Mouse (Mus musculus) erythroid progenitor cell, adult 5-6 weeks (primary cell): Measurements from ENCODE around the gene Batf3. TPM values are rescaled to one million over a fixed set of nuclear protein-coding genes. Genes with fewer than 3 reads are reported as not detected.

Source experiments
- ATAC-seq: replicated peaks from 2 replicates; pipeline ENCODE4 v1.8.0; 2016; ENCODE audit warnings: moderate number of reproducible peaks, mild to moderate bottlenecking, moderate TSS enrichment, inconsistent platforms; ENCODE audit not compliant: poor library complexity, low FRiP score, severe bottlenecking
- total RNA-seq, 2 experiments: library from RNA; stranded (forward) in 1 of 2; stranded (reverse) in 1 of 2; fragments of 150-400 nt in 1 of 2; fragments of 186-747, 209-891 nt in 1 of 2; gene quantifications; 2 replicates each; pipeline versions ENCODE4 v1.2.3 to v1.2.4; 2015 to 2017; ENCODE audit warnings: low replicate concordance in 2 of 2

Batf3 gene
- total RNA-seq, 2 experiments from 2014 or later: not detected

DNA sequence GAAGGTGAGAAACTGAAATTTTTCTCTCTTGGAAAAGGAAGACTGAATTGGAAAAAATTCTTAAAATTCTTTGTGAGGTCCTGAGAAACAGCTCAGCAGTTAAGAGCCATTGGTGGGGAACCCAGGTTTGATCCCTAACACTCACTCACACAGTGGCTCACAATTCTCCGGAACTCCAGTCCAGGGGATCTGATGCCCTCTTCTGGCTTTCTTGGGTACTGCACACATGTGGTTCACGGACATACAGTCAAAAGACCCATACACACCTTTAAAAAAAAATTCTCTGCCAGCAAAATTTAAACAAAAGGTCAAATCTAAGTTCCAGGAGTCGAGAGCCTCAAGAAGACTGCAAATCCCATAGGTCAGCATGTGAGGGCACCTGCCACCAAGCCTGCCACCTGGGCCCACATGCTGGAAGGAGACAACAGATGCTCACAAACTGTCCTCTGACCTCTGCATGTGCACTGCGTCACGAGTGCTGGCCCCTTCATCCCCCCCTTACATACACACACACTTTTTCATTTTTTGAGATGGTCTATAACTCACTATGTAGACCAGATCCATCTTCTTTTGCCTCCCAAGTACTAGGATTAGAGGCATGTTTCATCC, 12.6 kb upstream of the Batf3 start:
- ATAC-seq: no peak

DNA sequence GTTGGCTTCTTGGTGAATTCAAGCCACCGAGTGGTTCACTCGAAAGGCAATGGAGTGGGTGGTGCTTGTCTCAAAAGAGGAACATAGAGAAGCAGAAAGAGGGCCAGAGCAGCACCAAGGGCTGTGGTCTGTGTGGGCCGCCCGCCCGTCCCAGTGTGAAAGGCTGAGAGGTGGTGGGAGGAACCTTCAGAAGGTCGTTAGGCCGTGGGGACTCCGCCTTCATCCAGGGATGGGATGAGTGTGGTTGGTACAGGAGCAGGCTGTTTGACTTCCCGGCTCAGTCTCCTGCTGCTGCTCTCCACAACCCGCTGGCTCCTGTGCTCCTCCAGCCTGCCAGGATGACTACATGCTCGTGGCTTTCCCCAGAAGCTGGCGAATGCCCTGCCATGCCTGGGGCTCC, 12.1 kb upstream of the Batf3 start:
- no peak for ATAC-seq

DNA sequence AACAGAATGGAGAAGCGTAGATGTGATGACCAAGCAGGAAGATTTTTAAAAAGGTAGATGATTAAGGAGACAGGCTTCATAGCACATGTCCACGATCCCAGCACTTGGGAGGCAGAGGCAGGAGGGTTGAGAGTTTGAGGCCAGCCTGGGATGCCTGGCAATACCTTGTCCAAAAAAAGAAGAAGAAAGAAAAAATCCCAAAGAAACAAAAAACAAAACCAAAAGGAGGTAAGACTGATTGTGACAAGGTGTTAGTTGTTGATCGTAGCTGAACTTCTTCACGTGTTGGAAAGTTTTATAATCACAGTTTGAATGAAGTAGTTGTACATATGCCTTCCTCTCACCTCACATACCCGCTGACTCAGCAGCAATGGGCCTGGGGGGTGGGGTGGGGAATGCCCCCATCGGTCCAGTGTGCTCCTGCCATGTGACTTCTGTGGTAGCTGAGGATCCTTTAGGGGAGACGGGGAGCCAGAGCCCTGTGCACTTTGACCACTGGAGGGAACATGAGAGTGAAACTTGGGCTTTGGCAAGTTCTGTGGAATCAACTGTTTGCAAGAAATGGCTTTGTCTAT, 11.3 kb upstream of the Batf3 start:
- ATAC-seq: no peak

DNA sequence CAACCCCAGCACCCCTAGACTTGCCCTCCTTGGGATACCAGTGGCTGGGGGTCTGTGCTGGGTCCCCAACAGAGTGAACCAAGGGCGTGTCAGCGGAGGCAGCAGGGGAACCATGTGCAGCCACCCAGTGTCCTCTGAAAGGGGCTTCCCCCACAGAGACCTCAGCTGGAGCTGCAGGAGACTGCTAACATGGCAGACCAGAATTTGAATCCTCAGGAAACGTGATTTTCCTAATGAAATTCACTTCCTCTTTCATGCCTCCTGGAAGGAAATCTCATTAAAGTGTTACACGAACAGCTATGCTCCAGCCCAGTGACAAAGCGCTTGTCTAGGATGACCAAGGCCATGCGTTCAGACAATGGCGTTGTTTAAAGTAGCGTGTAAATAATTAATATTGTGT, 10.7 kb upstream of the Batf3 start:
- ATAC-seq: no peak

DNA sequence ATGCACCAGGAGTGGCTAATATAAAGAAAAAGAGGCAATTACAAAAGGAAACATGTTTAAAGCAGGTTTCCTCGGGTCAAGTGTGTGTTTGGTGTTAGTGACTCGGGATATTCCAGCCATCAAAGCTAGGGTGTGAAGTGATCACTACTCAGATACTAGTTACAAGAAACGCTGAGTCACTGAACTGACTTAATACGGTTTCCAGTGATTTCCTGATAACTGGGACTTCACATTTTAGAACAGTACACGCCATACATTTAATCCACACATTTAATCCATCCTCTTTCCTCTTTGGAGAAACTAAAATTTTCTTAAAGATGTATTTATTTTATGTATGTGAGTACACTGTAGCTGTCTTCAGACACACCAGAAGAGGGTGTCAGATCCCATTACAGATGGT, 9.7 kb upstream of the Batf3 start:
- ATAC-seq: no peak

DNA sequence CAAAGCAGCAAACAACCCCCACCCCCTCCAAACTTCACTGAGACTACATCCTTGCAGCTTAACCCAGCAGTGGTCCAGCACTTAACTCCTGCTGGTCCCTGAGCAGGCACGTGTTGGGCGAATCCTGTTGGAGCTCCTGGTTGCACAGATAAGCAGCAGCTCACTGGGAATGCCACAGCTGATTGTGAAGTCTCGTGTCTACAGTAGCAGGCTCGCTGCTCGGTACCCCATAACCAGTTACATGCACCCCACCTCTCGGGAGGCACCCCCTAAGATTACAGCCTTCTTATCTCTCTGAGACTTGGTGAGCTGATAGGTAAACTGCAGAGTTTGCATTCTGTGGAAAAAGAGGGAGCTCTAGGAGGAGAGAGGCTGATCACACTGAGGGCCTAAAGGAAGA, 8.3 kb upstream of the Batf3 start:
- no peak for ATAC-seq

DNA sequence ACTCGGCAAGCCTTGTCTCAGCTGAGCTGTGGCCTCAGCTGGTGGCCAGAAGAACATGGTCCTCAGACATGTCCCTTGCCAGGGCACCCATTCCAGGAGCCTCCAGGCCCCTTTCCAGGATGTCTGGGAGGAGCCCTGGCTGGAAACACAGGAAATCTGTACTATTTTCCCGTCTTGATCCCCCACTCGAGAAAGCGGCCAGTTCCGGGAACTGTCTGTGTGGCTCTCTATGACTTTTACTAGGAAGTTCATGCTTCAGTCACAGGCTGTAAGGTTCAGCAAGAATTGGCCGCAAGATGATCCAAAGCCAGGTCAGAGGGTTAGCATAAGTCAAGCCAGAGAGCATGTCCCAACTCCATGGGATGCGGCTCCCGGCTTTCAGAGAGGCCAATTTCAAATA, 5.6 kb upstream of the Batf3 start:
- ATAC-seq: no peak

DNA sequence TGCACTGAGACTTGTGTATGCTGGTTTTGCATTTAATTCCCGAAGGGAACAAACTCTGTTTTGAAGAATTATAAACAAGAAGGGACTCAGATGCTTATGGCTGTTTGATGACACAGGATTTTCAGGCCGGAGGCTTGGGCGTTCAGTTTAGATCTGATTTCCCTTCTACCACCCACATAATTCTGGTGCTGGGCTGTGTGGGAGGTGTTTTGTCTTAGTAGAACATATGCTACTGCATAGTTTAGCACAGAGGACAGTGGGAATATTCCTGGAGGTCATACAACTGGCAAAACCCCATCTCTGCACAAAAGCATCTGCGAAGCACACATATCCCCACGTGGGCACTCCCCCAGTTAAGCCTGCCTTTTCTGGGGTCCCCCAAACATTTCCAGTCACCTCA, 4.1 kb upstream of the Batf3 start:
- ATAC-seq: no peak

DNA sequence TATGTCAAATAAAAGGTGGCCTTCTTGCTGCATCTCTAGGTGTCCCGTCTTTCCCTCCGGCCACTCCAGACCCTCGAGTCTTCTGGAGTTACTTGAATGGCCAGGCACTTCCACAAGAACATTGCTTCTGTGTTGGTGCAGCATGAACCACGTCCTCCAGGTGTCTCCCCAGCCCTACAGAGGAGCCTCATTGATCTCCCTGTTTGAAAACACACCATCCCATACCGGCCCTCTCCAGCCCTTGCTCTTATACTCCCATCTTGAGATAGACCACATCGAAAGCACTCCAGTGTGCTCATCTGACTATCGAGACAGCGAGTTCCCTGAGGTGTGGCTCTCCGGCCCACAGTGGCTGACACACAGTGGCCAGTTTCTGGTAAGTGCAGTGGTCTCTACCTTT, 2.6 kb upstream of the Batf3 start:
- ATAC-seq: no peak

DNA sequence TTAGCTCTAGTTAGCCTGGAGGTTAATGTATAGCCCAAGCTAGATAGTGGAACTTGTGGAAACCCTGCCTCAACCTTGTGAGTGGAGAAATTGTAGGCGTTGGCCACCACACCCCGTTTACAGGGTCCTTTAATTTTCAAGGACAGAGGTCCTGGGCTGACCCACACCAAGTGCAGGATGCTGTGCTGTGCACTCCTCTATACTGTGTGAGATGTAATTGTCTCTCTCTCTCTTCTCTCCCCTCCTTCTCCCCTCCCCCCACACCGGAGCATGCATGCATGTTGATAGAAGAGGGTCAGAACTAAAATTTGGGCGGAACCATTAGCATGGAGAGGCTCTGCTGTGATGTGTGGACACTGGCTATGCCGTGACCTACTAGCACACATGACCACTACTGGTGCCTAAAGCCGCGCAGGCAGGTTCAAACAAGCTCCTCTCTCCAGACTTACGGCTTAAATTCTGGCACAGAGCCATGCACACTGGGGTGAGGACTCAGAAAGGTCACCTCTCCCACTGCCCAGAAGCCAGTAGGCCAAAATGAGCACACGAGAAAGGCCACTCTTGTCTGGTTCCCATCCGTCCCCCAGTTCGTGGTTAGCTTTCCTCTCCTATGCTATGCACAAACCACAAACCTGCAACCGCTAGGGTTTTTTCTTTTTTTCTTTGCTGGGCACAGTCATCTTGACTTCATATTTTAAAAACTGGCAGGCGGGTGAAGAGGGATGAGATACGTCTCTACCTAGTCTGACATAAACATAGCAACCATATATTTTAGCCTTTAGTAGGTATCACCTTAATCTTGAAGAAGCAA, 571 bp upstream of the Batf3 start:
- ATAC-seq: no peak

DNA sequence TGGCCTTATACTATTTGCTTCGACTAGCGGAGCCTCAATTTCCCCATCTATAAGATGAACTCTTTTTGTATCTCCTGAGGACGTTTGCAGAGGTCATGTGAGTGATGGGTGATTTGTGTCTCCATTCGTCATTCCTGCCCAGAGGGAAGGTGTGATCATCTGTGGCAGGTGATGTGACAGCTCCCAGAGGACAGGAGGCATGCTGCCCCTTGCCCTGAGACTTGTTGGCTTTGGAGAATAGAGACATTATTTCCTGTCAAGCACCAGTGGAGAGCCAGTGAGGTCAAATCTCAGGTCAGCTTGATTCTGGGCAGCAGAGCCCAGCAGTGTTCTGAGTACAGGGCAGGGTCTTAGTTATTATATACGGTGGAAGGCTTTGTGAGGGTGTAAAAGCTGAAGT, 1.5 kb downstream of the Batf3 start:
- no peak for ATAC-seq

DNA sequence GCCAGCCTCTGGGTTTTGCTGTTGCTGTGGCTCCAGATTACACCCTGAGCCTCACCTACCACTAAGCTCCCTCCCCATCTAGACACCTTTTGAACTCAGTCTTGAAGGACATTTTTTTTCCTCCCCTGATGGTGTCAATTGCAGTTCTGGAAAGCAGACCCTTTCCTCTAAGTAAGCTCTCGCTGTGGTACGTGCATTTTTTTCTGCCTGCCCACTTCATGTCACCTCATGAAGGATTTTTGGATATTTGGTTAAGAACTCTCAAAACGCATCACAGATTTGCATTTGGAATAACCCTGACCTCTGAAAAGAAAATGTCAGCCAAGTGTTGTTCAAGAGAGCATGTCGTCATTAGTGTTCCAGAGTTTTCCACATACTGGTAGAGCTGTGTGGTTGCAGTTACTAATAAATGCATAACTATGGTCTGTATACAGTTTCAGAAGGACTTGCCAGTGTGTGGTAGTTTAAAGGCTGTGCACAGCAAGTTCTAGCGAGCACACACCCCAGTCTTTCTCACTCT, 2.2 kb downstream of the Batf3 start:
- ATAC-seq: no peak

DNA sequence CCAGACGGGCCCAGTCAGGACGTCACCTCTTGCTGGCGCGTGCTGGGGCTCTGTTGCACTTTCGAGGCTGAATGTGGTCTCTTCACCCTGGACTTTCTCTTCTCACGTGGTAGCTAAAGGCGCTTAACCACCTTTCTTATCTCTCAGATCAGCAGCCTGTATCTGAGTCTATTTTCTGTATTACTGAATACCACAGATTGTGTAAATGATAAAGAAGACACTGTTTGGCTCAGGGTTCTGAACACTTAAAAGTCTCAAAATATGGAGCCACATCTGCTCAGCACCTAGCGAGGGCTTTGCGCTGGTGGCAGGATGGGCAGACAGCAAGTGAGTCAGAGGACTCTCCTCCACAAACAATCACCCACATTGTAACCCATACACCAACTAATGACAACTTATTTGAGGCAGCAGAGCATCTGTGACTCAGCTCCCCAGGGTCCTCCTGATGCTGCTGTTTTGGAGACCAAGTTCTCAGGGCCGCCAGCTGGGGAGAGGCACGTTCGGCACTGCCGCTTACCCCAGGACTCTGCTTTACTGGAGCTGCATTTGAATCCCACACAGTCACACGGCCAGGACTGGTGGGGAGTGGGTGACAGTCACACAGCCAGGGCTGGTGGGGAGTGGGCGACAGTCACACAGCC, 5.2 kb downstream of the Batf3 start:
- ATAC-seq: no peak

DNA sequence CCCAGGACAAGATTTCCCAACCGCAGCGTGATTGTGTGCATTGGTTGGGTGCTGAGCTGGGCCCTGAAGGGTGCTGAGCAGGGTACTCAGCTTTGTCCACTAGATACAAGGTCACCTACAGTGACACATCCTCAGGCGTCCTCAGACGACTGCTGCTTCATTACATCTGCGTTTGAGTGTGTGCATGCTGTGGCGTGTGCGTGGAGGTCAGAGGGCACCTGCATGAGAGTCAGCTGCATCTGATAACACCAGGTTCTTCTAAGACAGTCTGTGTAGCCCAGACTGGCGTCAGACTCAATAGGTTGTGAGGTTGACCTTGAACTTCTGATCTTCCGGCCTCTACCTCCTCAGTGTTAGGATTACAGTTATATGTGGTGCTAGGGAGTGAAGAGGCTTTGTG, 7.6 kb downstream of the Batf3 start:
- no peak for ATAC-seq

DNA sequence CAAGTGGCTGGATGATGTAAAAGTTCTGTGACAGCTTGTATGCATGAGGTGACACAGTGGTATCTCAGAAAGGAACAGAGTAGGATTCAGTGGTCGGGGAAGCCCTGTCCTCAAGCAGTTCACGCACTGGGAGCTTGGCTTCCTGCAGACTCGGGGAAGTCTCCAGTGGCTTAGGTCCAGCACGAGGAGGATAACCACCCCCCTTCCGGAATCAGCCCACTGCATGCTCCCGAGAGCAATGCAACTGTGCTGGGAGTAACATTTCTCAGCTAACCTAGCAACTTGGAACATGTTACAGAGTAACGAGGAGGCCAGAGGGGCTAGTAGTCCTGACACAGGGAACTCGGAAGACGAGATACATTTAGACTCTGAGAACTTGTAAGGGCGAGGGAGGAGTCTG, 9.7 kb downstream of the Batf3 start:
- no peak for ATAC-seq

DNA sequence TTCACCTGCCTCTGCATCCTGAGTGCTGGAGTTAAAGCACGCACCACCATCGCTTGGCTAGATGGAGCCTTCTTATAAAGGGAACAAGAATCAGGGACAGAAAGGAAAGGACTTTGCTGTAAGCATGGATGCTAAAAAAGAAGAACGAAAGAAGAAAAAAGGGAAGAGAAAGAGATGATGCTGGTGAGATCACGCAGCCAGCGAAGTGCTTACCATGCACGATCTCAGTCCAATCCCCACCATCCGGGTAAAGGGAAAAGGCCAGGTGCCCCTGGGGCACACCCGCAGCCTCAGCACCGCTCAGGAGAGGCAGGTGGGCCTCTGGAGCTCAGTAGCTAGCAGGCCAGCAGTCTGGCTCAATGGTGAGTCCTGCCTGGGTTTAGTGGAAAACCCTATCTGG, 12.3 kb downstream of the Batf3 start:
- no peak for ATAC-seq

DNA sequence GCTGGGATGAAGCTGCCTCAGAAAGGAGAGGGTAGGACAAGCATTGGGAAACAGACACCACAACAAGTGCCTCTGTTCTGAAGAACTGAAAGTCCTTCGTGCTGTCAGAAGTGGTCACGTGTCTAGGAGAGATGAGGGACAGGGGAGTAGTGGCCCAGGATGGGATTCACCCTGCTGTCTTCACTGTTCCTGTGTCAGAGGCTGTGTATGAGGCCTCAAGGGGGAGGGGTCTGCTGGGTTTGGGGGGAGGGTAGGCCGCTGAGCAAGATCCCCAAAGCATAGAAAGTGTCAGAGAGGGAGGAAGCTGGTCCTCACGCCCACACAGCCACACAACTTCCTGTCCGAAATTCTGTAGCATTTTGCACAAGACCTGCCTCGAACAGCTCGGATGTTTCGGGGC, 13.5 kb downstream of the Batf3 start:
- ATAC-seq: no peak

DNA sequence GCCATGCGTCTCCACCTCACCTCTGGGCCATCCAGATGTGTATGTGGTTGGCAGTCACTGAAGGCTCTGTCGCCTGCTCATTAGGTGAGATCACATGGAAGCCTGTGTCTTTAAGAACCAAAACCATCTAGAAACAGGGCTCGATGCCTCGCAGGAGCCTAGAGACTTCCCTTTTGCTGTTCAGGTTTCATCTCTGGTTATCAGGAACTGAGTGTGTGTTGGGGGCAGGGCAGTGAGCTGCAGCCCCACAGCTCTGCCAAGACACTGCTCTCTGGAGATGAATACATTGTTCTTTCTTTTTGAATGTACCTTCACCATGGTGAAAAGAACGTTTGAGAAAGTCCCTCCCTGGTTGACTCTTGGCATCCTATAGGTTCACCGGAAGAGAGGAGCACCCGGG, 17.2 kb downstream of the Batf3 start:
- no peak for ATAC-seq

DNA sequence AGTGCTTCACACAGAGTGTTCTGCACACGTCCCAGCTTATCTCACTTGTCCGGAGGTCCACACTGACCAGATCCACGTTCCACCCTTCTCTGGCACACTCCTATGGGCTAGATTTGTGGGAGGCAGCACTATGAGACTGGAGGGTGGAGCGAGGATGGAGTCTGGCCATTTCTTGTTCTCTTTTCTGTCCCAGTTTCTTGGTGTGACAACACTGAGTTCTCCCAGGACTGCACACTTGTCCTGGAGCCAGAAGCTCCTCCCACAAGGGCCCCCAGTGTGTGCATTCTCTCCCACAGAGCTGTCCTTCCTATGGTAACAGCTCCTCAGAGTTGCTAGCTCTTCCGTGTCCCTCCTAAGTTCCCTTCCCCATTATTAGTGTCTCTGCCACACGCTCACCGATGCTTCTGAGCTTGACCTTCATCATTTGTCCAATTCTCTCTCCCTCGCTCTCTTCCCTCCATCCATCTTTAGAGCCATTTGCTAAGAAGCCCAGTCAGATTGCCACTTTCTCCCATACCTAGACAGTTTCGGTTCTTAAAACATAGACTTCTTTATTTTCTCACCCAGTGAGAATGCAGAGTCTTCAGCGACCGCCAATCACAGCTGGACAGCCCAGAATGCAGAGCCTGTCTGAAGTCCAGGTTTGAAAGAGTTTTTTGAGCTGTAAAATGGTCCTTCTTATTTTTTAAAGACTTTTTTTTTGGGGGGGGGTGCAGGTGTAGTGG, 18.0 kb downstream of the Batf3 start:
- ATAC-seq: no peak

DNA sequence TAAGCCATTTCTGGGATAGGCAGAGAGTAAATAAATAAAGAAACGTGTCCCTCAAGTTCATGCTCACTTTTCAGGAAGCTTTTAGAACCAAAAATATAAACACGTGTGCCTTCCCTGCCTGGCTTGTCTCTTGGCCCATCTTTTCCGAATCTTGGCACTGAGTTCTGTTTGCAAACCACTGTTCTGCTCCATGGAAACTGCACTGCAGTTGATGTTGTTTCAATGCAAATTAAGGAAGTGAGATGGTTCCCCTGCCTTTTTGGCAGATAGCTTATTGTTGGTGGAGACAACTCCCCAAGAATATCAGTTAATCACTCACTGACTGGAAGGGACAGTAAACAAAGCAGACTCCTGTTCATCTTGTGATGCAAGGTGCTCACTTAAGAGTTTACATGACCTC, 25.1 kb downstream of the Batf3 start:
- no peak for ATAC-seq
